Mouse (Mus musculus): ENCODE data around the gene Il1r2.

Il1r2 gene

GRCm38 (mm10) chr1:40059122-40059774 is 14.6 kb upstream of the Il1r2 start:
- DNase-seq (ENCODE audit: low spot score in 2 of 2) = peak; percentile 52 to 54

GRCm38 (mm10) chr1:40061359-40061758 is 12.5 kb upstream of the Il1r2 start:
- peak; percentile 44 to 47 for DNase-seq (ENCODE audit: low spot score in 2 of 2)

GRCm38 (mm10) chr1:40063409-40063808 is 10.5 kb upstream of the Il1r2 start:
- no peak for DNase-seq (ENCODE audit: low spot score in 2 of 2)

DNA sequence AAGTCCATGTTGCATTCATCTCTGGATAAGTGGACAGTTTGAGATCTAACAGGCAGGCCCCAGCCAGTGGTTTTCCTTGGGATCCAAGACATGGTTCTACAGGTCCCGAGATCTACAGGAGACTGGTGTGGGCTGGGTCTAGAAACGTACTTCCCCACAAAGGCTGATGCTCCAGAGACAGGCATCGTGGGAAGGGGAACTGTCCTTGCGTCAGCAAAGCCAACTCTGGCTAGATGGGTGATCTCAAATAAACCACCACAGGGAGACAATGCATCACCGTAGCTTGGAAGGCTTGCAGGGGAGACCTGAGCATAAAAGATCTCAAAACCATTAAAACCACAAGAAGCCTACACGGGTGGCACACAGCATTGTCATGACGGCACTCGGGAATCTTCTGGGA is 9.4 kb upstream of the Il1r2 start:
- no peak for DNase-seq (ENCODE audit: low spot score in 2 of 2)

GRCm38 (mm10) chr1:40072558-40072957 is 1.3 kb upstream of the Il1r2 start:
- no peak for DNase-seq (ENCODE audit: low spot score in 2 of 2)

- DNase-seq (ENCODE audit: low spot score in 2 of 2) = no peak
These were observed 3.4 kb downstream of the Il1r2 start for GRCm38 (mm10) chr1:40077328-40077727.

GRCm38 (mm10) chr1:40081041-40081440 is 7.2 kb downstream of the Il1r2 start:
- no peak for DNase-seq (ENCODE audit: low spot score in 2 of 2)

DNA sequence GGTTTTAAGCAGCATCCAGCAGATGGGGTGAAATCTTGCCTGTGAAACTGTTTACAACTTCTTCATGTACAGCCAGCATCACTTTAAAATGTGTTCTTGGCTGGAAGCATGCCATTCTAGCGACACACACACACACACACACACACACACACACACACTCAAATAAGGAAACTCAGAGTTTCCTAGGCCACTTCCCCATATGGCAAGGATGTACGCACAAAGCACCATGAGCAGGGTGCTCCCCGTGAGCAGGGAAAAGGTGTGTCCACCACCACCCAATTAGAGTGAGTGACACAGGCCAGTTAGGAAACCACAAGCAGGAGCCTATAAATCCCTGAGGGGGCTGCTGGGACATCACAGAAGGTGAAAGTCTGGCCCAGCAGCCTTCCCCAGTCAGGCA is 10.5 kb downstream of the Il1r2 start:
- DNase-seq (ENCODE audit: low spot score in 2 of 2) = no peak

DNA sequence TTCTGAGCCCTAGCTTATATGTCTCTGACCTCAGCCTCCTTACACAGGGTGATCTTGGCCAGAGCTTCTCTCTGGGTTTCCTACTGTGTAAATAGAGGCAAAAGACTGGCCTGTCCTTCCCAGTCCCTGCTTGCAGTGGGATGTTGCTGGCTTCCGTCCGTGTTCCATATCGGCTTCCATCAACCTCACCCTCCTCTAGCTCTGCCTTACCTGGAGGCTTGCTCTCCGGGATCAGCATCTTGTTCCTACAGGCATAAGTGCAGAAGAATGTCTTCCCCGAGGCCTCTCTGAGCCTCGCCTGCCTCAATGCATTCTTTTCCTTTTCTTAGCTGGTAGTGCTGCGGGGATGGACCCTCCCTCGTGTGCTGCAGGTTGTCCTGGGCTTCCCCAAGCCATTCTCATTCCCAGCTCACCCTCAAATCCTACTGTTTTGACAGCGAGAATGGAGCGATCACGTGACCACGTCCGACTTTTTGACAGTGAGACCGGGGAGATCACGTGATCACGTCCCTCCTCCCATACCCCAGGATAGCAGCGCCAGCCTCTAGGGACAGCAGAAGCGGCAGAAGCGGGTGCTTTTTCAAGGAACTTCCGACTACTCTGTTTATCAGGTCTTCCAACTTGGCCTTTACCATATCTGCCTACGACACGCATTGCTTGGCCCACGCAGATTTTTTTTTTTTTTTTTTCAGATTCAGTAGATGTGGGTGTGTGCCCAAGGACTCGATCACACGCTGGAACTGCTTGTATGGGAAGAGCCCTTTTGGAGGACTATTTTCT is 11.7 kb downstream of the Il1r2 start:
- DNase-seq (ENCODE audit: low spot score in 2 of 2) = peak; percentile 58 to 71

DNA sequence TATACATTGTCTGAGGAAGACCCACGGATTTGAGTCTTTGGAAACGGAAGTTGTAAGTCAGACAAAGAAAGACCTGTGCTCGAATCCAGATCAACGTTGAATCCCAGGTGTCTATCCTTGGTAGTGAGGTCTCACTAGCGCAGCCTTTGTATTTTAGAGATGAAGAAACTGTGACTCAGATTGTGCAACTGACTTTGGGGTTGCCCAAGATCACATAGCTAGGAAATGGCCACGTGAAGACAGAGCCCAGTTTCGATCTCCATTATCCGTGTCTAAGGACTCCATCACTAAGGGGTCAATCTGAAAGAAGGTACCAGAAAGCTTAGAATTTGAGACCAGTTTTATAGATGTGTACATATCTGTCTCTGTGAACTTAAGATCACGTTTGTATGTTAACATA is 17.3 kb downstream of the Il1r2 start:
- no peak for DNase-seq (ENCODE audit: low spot score in 2 of 2)

DNA sequence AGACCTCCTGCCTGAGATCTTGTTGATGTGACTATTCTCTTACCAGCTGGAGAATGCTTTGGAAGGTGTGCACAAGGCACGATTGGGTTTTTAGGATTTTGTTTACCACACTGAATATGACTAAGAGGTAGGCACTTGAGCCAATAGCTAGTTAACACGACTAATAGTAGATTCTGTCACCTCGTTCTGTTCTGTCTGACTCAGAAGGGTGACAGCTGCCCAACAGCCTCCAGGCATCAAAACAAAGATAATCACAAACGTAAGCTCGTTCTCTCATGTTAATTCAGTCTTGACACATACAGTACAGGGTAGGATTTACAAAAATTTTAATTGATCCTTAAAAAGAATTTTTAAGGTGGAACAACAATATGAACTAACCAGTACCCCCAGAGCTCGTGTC is 18.7 kb downstream of the Il1r2 start:
- DNase-seq (ENCODE audit: low spot score in 2 of 2) = no peak

GRCm38 (mm10) chr1:40094601-40095304 is 20.9 kb downstream of the Il1r2 start:
- DNase-seq (ENCODE audit: low spot score in 2 of 2) = peak in 1 of 2 experiments; percentile 20

GRCm38 (mm10) chr1:40095585-40095984 is 21.7 kb downstream of the Il1r2 start:
- DNase-seq (ENCODE audit: low spot score in 2 of 2) = no peak

DNA sequence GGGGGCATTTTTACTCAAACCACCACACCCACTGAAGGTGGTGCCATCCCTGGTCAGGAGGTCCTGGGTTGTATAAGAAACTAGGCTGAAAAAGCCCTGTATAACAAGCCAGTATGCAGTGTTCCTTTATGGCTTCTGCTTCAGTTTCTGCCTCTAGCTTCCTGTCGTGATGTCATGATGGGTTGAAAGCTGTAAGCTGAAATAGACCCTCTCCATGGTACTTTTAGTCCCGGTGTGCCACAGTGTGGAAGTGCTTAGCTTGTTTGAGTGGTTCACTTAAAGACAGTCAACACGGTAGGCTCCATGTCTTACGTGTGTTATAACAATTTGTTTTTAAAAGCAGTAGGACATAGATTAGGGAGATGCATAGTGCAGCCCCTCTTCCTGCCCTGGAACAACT is 32.4 kb downstream of the Il1r2 start:
- DNase-seq (ENCODE audit: low spot score in 2 of 2) = no peak

DNA sequence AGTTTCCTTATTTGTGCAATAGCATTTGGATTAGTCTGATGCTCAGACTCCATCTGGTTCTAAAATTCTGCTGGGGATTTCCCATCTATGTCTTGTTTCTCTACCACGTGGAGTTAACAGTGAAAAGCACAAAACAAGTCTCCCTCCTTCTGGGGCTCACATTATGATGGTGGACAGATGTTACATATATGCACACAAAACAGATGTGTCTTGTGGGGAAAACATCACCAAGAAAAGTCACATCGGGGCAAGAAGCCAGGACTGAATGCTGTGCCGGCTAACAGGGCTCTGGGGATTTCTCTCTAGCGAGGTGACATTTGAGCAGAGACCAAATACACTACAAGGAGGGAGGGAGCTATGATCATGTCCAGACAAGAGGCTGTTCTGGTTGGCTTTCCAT is 32.8 kb downstream of the Il1r2 start:
- DNase-seq (ENCODE audit: low spot score in 2 of 2) = peak; percentile 36 to 40

- peak; percentile 51 to 58 for DNase-seq (ENCODE audit: low spot score in 2 of 2)
These were observed 34.3 kb downstream of the Il1r2 start for GRCm38 (mm10) chr1:40107971-40108749.

DNA sequence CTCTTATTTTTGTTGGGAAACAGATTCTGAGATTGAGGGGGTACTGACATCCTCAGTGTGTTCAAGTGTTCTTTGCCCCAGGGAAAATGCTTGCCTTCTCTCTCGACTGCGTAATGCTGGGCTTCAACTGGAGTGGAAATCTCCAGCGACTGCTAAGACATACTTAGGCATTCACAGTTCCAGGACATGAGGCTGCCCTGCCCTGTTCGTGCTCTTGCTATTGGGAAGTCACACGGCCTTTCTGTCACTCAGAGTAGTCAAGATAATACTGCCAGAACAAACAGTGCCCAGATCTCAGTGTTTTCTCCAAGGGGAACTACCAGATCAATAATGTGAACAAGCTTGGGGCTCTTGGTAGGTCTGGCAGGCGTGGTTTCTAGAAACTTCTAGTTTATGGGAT is 35.9 kb downstream of the Il1r2 start:
- peak; percentile 70 to 72 for DNase-seq (ENCODE audit: low spot score in 2 of 2)

DNA sequence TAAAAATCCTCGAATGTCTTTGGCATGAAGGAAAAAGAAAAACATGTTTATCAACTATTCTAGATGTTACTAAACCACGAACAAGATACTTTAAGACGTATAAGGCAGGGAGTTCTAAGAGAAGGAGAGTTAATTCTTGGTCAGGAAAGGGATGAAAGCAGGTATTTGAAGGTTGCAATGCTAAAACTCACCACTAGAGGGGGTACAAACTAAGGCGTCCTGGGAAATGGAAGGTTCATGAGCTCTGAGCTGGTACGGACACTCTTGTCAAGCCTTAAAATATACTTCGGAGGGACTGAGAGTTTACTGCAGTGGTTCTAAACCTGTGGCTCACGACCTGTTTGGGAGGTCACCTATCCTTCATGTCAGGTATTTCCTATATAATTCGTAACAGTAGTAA is 41.4 kb downstream of the Il1r2 start:
- peak; percentile 29 to 68 for DNase-seq (ENCODE audit: low spot score in 2 of 2)

DNA sequence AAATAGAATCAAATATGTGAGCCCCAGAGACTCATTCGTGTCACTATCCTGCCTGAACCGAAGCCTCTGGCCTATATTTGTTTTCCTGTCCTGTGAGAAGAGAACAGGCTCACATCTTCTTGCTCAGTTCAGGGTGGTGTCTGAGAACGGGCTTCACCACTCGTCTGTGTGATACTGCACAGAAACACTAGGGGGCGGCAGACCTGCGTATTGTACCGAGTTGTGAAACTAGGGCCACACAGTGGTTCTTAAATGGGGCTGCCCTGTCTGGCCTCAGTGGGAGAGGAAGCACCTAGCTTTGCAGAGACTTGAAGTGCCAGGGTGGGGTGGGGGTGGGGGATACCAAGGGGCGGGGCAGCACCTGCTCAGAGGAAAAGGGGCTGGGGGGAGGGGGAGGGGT is 42.5 kb downstream of the Il1r2 start:
- DNase-seq (ENCODE audit: low spot score in 2 of 2) = peak; percentile 69 to 84

DNA sequence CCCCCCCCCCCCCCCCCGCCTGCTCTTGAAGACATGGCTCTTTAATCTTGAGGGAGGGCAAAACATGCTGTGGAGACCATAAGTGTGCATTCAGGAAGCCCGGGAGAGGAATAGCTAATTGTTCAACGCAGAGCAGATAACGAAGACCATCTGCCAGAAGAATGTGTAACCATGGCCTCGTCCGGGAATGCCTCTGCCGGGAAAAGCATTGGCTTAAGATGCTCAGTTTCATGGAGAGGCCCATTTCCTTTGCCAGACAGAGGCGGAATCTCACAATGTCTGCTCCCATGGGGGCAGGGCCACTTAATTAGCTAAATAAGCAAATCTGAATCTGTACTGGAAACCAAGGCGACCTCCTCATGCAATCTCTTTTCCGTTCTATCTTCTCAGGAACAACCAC is 43.7 kb downstream of the Il1r2 start:
- peak; percentile 71 to 72 for DNase-seq (ENCODE audit: low spot score in 2 of 2)

GRCm38 (mm10) chr1:40124237-40124636 is 50.4 kb downstream of the Il1r2 start:
- no peak for DNase-seq (ENCODE audit: low spot score in 2 of 2)

- DNase-seq (ENCODE audit: low spot score in 2 of 2) = no peak
These were observed 54.6 kb downstream of the Il1r2 start for GRCm38 (mm10) chr1:40128481-40128880.
